8 mouse cellular contexts compared by ENCODE assay signal in the genomic region with DNA sequence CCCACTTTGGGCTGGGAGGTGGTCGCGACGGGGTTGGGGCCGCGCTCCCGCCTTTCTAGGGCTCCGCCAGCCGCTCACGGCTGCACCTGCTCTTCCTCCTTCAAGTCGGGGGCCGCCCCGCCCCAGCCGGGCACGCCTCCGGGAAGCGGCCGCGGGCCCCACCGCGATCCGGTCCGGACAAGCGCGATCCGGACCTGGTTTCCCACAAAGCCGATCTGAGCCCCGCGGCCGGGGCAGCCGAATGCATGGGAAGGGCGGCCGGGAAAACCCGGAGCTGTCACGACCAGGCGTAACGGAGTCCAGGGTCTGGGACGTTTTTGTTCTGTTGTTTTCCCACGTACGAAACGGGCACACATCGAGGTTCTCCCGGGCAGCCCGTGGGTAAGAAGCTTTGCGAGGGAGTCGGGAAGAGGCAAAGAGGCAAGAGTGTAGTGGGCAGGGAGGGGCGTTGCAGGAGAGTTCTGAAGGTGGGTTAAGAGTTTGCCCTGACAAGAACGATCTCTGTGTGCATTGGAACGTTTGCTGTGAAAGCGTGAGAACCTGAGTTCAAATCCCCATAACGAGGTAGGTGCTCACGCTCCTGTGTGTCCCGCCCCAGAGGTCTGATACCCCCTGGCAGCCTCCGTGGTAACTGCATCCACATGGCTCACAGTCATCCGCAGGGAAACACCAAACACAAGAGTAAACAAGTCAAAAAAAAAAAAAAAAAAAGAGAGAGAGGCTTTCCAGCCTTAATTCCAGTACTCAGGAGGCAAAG. TPM values are rescaled to one million over a fixed set of nuclear protein-coding genes. Genes with fewer than 3 reads are reported as not detected.
A peak's percentile ranks its signal among the peaks of the same experiment; 100 is the strongest.
DNase-seq lines count a peak whose midpoint lies in the region; ATAC-seq lines count a peak whose summit lies in the region.

No protein-coding gene starts in this region.

- no peaks in the 10 kb centered on the region for H3K9me3 ChIP-seq in hindbrain, embryonic 13.5 days

- peak overlapping the region; percentile 72 for H3K4me2 ChIP-seq in hindbrain, embryonic 13.5 days

- peaks cover 76% of the 10 kb centered on the region for H3K27me3 ChIP-seq in hindbrain, embryonic 13.5 days

- ATAC-seq in frontal cortex, adult (ENCODE audit: low TSS enrichment), result peak; percentile 71
- ATAC-seq in hindbrain, embryonic 13.5 days (ENCODE audit: low FRiP score), result peak; percentile 60
- ATAC-seq in megakaryocyte, adult 5-6 weeks (ENCODE audit: poor library complexity, severe bottlenecking), result peak; percentile 91

- peak overlapping the region; percentile 46 for H3K4me3 ChIP-seq in hindbrain, embryonic 13.5 days

- no peaks in the 10 kb centered on the region for H3K36me3 ChIP-seq in hindbrain, embryonic 13.5 days

- H3K27ac ChIP-seq in hindbrain, embryonic 13.5 days, result no peak overlapping the region

- WGBS in hindbrain, embryonic 13.5 days, result 3% methylated on average over 47 of the region's 54 CpGs

- DNase-seq in R1 (ENCODE audit: low read depth, low spot score), result peak; percentile 93
- DNase-seq in cerebellum, adult 9-10 months, result peak; percentile 82
- DNase-seq in layer of hippocampus, postnatal 36 days, result peak; percentile 80 to 81
- peak; percentile 84 for DNase-seq in right cerebral cortex, adult 18-20 months
- peak; percentile 86 for DNase-seq in urinary bladder, adult 2 months (ENCODE audit: low spot score)

- peaks cover 22% of the 10 kb centered on the region for H3K4me1 ChIP-seq in hindbrain, embryonic 13.5 days (replicated peaks)

- H3K9ac ChIP-seq in hindbrain, embryonic 13.5 days, result peak overlapping the region; percentile 72

RNA-seq across cellular contexts. Expression of gene Tjp3, which starts 5.5 kb away (rescaled TPM):
- polyA plus RNA-seq in hindbrain, embryonic 13.5 days (2015; fragmentation: Nextera tagmentation; extraction: Ambion mirVana), result 4.5 and 5.2 TPM in 2 replicates
- total RNA-seq in layer of hippocampus, postnatal 36 days (2021), result 1 to 10 TPM in 1 of 2 experiments, under 1 TPM in 1; 0.65 to 1.7 TPM
- 3.4 and 3.7 TPM in 2 replicates for total RNA-seq in megakaryocyte, adult 5-6 weeks (2015)
- 5.0 and 6.5 TPM in 2 replicates for total RNA-seq in megakaryocyte, adult 5-6 weeks (2017)
- polyA plus RNA-seq in urinary bladder, adult 2 months (2012; rRNA removed), result 23.7 and 25.1 TPM in 2 replicates

RNA-seq across cellular contexts. Expression of gene Pip5k1c, which starts 6.9 kb away (rescaled TPM):
- polyA plus RNA-seq in hindbrain, embryonic 13.5 days (2015; fragmentation: Nextera tagmentation; extraction: Ambion mirVana), result 97.2 and 102 TPM in 2 replicates
- total RNA-seq in layer of hippocampus, postnatal 36 days (2021), result 100 to 1,000 TPM; 301 to 304 TPM
- total RNA-seq in megakaryocyte, adult 5-6 weeks (2015), result 28.0 and 31.7 TPM in 2 replicates
- total RNA-seq in megakaryocyte, adult 5-6 weeks (2017), result 40.4 and 46.1 TPM in 2 replicates
- polyA plus RNA-seq in urinary bladder, adult 2 months (2012; rRNA removed), result 38.6 and 48.9 TPM in 2 replicates

RNA-seq across cellular contexts. Expression of gene Apba3, which starts 19.1 kb away (rescaled TPM):
- polyA plus RNA-seq in hindbrain, embryonic 13.5 days (2015; fragmentation: Nextera tagmentation; extraction: Ambion mirVana), result 29.7 and 30.6 TPM in 2 replicates
- 10 to 100 TPM; 39.3 to 56.0 TPM for total RNA-seq in layer of hippocampus, postnatal 36 days (2021)
- 16.4 and 20.2 TPM in 2 replicates for total RNA-seq in megakaryocyte, adult 5-6 weeks (2015)
- total RNA-seq in megakaryocyte, adult 5-6 weeks (2017), result 11.5 and 15.0 TPM in 2 replicates
- polyA plus RNA-seq in urinary bladder, adult 2 months (2012; rRNA removed), result 45.9 and 48.3 TPM in 2 replicates

RNA-seq across cellular contexts. Expression of gene Mrpl54, which starts 19.1 kb away (rescaled TPM):
- 134 and 144 TPM in 2 replicates for polyA plus RNA-seq in hindbrain, embryonic 13.5 days (2015; fragmentation: Nextera tagmentation; extraction: Ambion mirVana)
- total RNA-seq in layer of hippocampus, postnatal 36 days (2021), result 10 to 100 TPM; 32.3 to 36.0 TPM
- 52.1 and 67.0 TPM in 2 replicates for total RNA-seq in megakaryocyte, adult 5-6 weeks (2015)
- total RNA-seq in megakaryocyte, adult 5-6 weeks (2017), result 97.4 and 154 TPM in 2 replicates
- polyA plus RNA-seq in urinary bladder, adult 2 months (2012; rRNA removed), result 95.9 and 103 TPM in 2 replicates

RNA-seq across cellular contexts. Expression of gene Matk, which starts 33.1 kb away (rescaled TPM):
- 16.4 and 16.9 TPM in 2 replicates for polyA plus RNA-seq in hindbrain, embryonic 13.5 days (2015; fragmentation: Nextera tagmentation; extraction: Ambion mirVana)
- total RNA-seq in layer of hippocampus, postnatal 36 days (2021), result 100 to 1,000 TPM; 227 to 236 TPM
- 5.4 and 5.9 TPM in 2 replicates for total RNA-seq in megakaryocyte, adult 5-6 weeks (2015)
- total RNA-seq in megakaryocyte, adult 5-6 weeks (2017), result 7.5 and 8.1 TPM in 2 replicates
- polyA plus RNA-seq in urinary bladder, adult 2 months (2012; rRNA removed), result 2.2 and 2.6 TPM in 2 replicates

Comparison
In these comparisons a context has a peak if more than half of its experiments do, and no peak if none do; other contexts are left out.
1. RNA of gene Pip5k1c, which starts 6.9 kb away (total RNA-seq): 301 to 304 TPM in layer of hippocampus, postnatal 36 days; 28.0 to 46.1 TPM in megakaryocyte, adult 5-6 weeks; every median in the first group is over 4 times any median in the second.
2. Peak in every context shown above with its lines, with median percentiles within 50 percentile points of each other: DNase-seq and ATAC-seq.